Mouse (Mus musculus): ENCODE data around the gene Stub1. TPM values are rescaled to one million over a fixed set of nuclear protein-coding genes. Genes with fewer than 3 reads are reported as not detected.
A peak's percentile ranks its signal among the peaks of the same experiment; 100 is the strongest.
"Not testable (repeated sequence)": the region's sequence is repeated elsewhere in the genome, so short reads cannot be mapped to it uniquely, and the experiment has no call there.

Gene Stub1
- total RNA-seq (2015) (66.5 and 73.4 TPM in 2 replicates), total RNA-seq (2017) (99.5 and 106 TPM in 2 replicates)

DNA sequence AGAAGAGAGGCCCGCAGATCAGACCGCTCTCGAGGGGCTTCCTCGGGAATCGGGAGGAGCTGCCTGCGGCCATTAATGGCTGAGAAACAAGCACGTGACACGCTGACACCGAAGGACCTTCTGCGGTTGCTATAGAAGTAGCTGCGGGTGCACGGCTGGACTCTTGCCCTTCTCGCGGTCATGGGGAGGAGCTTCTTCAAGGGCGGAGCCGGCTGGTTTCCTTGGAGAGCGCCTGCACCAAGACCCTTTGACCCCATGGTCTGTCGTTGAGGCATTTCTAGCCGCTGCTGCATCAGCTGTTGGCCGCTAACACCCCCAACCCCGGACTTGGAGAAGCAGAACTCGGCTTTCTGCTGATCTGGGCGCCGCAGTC, at the start of gene Stub1:
Gene Stub1 (minus strand): TSS at position 114 of the 373 bp plus-strand sequence.
- ATAC-seq (replicated peaks; ENCODE audit: poor library complexity): peak; percentile 38

GRCm38 (mm10) chr17:25882306-25882705, 49.1 kb upstream of the Stub1 start:
- peak; percentile 49 for ATAC-seq (replicated peaks; ENCODE audit: poor library complexity)

- no peak for ATAC-seq (replicated peaks; ENCODE audit: poor library complexity)
These were observed 48.5 kb upstream of the Stub1 start for GRCm38 (mm10) chr17:25881691-25882090.

GRCm38 (mm10) chr17:25880913-25881641, 47.9 kb upstream of the Stub1 start:
- no peak for ATAC-seq (replicated peaks; ENCODE audit: poor library complexity)

DNA sequence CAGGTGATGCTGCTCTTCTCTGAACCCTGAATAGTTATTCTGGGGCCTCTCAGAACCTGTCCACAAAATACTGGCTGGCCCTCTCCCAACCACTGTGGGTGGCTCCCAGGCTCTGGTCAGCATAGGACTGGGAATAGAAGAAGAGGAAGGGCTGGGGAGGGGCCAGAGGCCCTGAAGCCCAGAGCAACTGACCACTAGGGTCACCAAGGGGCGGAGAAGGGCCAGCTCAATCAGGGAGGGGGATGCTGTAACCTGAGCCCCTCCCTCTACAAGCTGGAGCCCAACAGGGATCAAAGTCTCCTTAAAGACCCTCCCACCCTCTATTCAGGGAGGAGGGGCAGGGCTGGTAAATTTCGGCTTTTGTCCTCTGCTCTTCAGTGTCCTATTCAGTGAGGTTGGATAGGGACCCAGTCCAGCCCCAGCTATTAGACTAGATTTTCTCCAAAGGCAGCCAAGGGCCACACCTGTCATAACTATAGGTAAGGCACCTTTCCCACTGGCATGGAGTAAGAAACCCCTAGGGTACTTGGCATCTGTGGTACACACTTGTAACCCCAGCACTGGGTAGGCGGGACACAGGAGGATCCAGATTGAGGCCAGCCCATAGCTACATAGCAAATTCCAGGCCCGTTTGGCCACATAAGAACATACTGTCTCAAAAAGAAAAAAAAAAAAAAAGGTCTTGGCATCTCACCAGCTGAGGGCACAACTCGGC, 47.1 kb upstream of the Stub1 start, which contains the start of gene Wfikkn1:
Gene Wfikkn1 (minus strand): TSS at position 663 of the 715 bp plus-strand sequence.
- ATAC-seq (replicated peaks; ENCODE audit: poor library complexity): no peak

DNA sequence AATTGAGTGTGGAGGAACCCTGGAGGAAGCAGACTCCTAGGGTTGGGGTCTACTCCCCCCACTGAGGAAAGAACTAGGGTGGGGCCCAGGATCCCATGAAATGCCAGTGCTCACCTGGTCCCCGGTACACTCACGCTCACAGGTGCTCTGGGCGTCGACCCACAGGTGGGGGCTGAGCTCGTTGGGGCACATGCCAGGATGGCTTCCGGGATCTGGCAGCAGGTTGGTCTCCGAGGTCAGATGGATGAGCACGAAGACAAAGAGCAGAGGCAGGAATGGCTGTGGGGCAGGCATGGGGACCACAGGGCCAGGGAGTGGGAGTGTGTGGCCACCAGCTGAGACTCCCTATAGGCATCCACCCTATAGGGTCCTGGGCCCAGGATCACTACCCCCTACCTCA, 46.5 kb upstream of the Stub1 start:
- ATAC-seq (replicated peaks; ENCODE audit: poor library complexity): no peak

GRCm38 (mm10) chr17:25879261-25879660, 46.1 kb upstream of the Stub1 start:
- ATAC-seq (replicated peaks; ENCODE audit: poor library complexity): no peak

GRCm38 (mm10) chr17:25878611-25879180, 45.5 kb upstream of the Stub1 start:
- ATAC-seq (replicated peaks; ENCODE audit: poor library complexity): no peak

DNA sequence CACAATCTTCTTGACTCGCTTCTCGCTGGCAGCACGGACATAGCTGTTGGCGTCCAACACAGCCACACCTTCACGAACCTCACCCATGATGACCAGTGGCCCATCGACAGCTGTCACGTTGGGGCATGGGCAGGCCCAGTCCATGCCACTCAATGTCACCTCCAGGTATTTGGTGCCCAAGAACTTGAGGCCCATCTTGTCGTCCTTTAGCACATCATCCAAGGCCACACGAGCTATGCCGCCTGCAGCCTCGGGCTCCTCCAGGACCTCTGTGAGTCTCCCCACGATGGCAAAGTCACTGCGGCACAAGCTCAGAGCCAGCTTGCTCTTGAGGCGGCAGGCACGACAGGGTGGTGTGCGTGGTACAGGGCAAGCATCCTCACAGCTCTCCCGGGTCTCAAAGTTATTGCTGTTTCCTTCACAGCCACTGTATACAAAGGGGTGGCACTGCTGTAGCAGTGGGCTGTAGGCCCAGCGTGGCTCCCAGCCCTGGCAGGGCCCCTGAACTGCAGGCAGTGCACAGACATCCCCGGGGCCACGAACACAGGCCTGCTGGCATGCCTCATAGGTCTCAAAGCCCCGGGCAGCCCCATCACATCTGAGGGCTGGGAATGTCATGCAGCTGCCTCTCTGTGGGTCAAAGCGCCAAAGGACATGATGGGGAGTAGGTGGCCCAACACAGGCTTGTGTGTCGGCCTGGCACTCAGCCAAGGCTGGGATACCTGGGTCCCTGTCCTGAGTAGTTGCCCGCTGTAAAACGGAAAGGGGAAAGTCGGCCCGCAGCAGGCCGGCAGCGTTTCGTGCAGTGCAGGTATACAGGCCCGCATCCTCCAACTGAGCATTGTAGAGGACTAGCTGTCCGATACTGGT, 44.8 kb upstream of the Stub1 start:
- no peak for ATAC-seq (replicated peaks; ENCODE audit: poor library complexity)

DNA sequence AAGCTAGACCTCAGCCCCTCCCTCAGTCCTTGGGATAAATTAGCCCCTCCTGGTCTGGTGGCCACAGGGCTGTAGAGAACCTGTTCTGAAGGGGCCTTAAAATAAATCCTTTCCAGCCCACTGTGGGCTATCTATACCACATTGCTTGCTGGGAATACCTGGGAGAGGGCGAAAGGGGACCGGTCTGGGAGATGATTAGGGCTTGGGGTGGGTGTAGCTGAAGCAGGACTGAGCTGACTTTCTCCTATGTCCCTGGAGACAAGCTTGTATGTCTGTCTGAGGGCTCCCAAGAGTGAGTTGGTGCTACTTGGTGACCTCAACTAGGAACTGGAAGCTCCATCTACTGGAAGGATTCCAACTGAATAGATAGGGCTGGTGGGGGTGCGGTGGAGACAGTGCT, 43.8 kb upstream of the Stub1 start:
- ATAC-seq (replicated peaks; ENCODE audit: poor library complexity): no peak

- ATAC-seq (replicated peaks; ENCODE audit: poor library complexity): no peak
These were observed 43.2 kb upstream of the Stub1 start for GRCm38 (mm10) chr17:25876347-25876915.

- ATAC-seq (replicated peaks; ENCODE audit: poor library complexity): peak; percentile 75
These were observed 42.2 kb upstream of the Stub1 start for GRCm38 (mm10) chr17:25875171-25876136.

DNA sequence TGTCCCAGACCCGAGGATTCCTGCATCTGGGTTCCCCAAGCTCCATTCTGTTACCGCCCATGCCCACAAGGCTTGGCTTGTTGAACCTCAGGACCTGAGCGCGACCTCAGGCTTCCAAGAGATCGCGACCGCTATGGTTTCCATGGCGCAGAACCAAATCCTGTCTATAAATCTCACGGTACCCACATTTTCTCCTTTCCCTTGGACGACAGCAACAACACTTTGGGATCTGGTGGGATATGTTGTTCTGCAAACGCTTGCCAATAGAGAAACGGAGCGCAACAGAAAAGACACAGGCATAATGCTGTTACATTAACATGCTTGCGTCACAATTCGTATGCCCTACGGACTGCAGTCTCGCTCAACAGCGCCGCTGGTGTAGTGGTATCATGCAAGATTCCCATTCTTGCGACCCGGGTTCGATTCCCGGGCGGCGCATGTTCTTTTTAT, 41.5 kb upstream of the Stub1 start, which contains the start of gene Mettl26:
Gene Mettl26 (plus strand): TSS at position 354 of the 450 bp plus-strand sequence.
- ATAC-seq (replicated peaks; ENCODE audit: poor library complexity): peak; percentile 72

GRCm38 (mm10) chr17:25874148-25874720, 41.0 kb upstream of the Stub1 start:
- ATAC-seq (replicated peaks; ENCODE audit: poor library complexity): no peak

DNA sequence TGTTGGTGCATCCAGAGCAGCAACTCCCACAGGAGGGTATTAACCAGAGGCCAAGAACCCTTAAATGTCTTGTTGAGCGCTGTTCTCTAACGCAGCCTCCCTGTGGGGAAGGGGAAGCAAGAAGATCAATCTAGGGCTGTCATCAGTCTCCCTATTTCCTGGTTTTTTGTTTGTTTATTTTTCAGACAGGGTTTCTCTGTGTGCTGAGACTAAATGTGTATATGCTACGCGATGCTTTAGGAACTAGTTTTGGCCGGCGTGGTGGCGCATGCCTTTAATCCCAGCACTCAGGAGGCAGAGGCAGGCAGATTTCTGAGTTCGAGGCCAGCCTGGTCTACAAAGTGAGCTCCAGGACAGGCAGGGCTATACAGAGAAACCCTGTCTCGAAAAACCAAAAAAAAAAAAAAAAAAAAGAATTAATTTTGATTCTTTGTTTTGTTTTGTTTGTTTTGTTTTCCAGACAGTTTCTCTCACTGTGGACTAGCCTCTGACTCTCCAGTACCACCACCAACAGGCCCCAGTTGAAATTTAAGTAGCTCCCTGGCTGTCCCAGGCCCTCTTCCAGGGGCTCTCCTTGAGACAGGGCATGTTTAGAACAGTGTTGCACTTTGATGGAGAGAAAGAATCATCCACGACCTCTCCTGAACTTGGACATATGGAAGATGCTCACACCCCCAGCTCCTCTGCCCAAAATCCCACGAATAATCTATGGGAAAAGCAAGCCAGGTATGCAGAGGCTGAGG, 40.4 kb upstream of the Stub1 start:
- no peak for ATAC-seq (replicated peaks; ENCODE audit: poor library complexity)

GRCm38 (mm10) chr17:25872676-25873075, 39.5 kb upstream of the Stub1 start:
- ATAC-seq (replicated peaks; ENCODE audit: poor library complexity): no peak

DNA sequence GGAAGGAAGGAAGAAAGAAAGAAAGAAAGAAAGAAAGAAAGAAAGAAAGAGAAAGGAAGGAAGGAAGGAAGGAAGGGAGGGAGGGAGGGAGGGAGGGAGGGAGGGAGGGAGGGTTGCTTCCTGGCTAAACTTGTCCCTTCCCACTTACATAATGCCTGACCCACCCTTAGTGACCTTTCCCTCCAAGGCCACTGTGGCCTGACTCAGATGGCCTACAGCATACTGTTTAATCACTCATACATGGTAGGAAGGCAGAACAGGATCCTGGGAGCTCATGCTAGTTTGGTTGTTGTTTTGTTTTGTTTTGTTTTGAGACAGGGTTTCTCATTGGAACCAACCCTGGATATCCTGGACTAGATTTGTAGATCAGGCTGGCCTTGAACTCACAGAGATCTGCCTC, 38.4 kb upstream of the Stub1 start:
- not testable (repeated sequence) for ATAC-seq (replicated peaks; ENCODE audit: poor library complexity)

- ATAC-seq (replicated peaks; ENCODE audit: poor library complexity): no peak
These were observed 36.8 kb upstream of the Stub1 start for GRCm38 (mm10) chr17:25869954-25870353.
